Mouse (Mus musculus): ENCODE data around the gene Morc2a. TPM values are rescaled to one million over a fixed set of nuclear protein-coding genes. Genes with fewer than 3 reads are reported as not detected.
A peak's percentile ranks its signal among the peaks of the same experiment; 100 is the strongest.

Morc2a gene
- total RNA-seq, 2 experiments from 2014 or later = 18.7 to 22.0 TPM

- intact Hi-C loops (cut with DNase I) = no loop called here
- DNase-seq = no peak
These were observed 30.8 kb downstream of the Morc2a start for GRCm38 (mm10) chr11:3679771-3680170.

GRCm38 (mm10) chr11:3683696-3684095, 34.7 kb downstream of the Morc2a start:
- intact Hi-C loops (cut with DNase I) = no loop called here
- no peak for DNase-seq

GRCm38 (mm10) chr11:3684232-3684631, 35.2 kb downstream of the Morc2a start:
- DNase-seq = no peak
- intact Hi-C loops (cut with DNase I) = no loop called here

GRCm38 (mm10) chr11:3684723-3685430, 35.9 kb downstream of the Morc2a start:
- intact Hi-C loops (cut with DNase I) = no loop called here
- DNase-seq = no peak

- no peak for DNase-seq
- intact Hi-C loops (cut with DNase I) = no loop called here
These were observed 36.4 kb downstream of the Morc2a start for GRCm38 (mm10) chr11:3685431-3685830.

- no peak for DNase-seq
- intact Hi-C loops (cut with DNase I) = no loop called here
These were observed 37.3 kb downstream of the Morc2a start for GRCm38 (mm10) chr11:3686318-3686717.

GRCm38 (mm10) chr11:3686885-3687284, 37.9 kb downstream of the Morc2a start:
- DNase-seq = no peak
- intact Hi-C loops (cut with DNase I) = no loop called here

- DNase-seq = no peak
- intact Hi-C loops (cut with DNase I) = loop anchor here (5.0 kb wide), 1 partner anchor 154 kb away; no protein-coding TSS in a partner anchor
These were observed 42.8 kb downstream of the Morc2a start for GRCm38 (mm10) chr11:3691746-3692145.

- intact Hi-C loops (cut with DNase I) = loop anchor here (5.0 kb wide), 1 partner anchor 91 kb away; no protein-coding TSS in a partner anchor
- DNase-seq = no peak
These were observed 47.2 kb downstream of the Morc2a start for GRCm38 (mm10) chr11:3696086-3696616.

GRCm38 (mm10) chr11:3697441-3697840, 48.5 kb downstream of the Morc2a start:
- no peak for DNase-seq
- intact Hi-C loops (cut with DNase I) = loop anchor here (5.0 kb wide), 1 partner anchor 90 kb away; no protein-coding TSS in a partner anchor

- intact Hi-C loops (cut with DNase I) = no loop called here
- no peak for DNase-seq
These were observed 54.4 kb downstream of the Morc2a start for GRCm38 (mm10) chr11:3703089-3703992.

- no peak for DNase-seq
- intact Hi-C loops (cut with DNase I) = no loop called here
These were observed 55.4 kb downstream of the Morc2a start for GRCm38 (mm10) chr11:3704404-3704803.

GRCm38 (mm10) chr11:3707057-3707456, 58.1 kb downstream of the Morc2a start:
- no peak for DNase-seq

GRCm38 (mm10) chr11:3710203-3710602, 61.2 kb downstream of the Morc2a start:
- DNase-seq = no peak
- intact Hi-C loops (cut with DNase I) = loop anchor here (10.0 kb wide), 1 partner anchor 175 kb away; no protein-coding TSS in a partner anchor

More at GRCm38 (mm10) chr11:3707057-3707456, 58.1 kb downstream of the Morc2a start:
- intact Hi-C loops (cut with DNase I) = no loop called here

GRCm38 (mm10) chr11:3714486-3714885, 65.5 kb downstream of the Morc2a start:
- intact Hi-C loops (cut with DNase I) = loop anchor here (1.0 to 10.0 kb wide), 2 partner anchors 72 to 170 kb away; no protein-coding TSS in a partner anchor
- DNase-seq = peak; percentile 39 to 62

GRCm38 (mm10) chr11:3716662-3717061, 67.7 kb downstream of the Morc2a start:
- DNase-seq = no peak
- intact Hi-C loops (cut with DNase I) = loop anchor here (10.0 kb wide), 1 partner anchor 168 kb away; no protein-coding TSS in a partner anchor

- DNase-seq = no peak
- intact Hi-C loops (cut with DNase I) = no loop called here
These were observed 73.0 kb downstream of the Morc2a start for GRCm38 (mm10) chr11:3722036-3722435.

GRCm38 (mm10) chr11:3722861-3723260, 73.9 kb downstream of the Morc2a start:
- no peak for DNase-seq
- intact Hi-C loops (cut with DNase I) = no loop called here

- no peak for DNase-seq
- intact Hi-C loops (cut with DNase I) = no loop called here
These were observed 74.9 kb downstream of the Morc2a start for GRCm38 (mm10) chr11:3723910-3724309.

GRCm38 (mm10) chr11:3724726-3725125, 75.7 kb downstream of the Morc2a start:
- intact Hi-C loops (cut with DNase I) = no loop called here
- no peak for DNase-seq

Measured in heart, postnatal 36 days (tissue).